Mouse (Mus musculus): ENCODE measurements around the gene Slc30a9. TPM values are rescaled to one million over a fixed set of nuclear protein-coding genes. Genes with fewer than 3 reads are reported as not detected.

Gene Slc30a9
- total RNA-seq, 4 experiments from 2014 or later, result 183 to 204 (median 189) TPM

DNA sequence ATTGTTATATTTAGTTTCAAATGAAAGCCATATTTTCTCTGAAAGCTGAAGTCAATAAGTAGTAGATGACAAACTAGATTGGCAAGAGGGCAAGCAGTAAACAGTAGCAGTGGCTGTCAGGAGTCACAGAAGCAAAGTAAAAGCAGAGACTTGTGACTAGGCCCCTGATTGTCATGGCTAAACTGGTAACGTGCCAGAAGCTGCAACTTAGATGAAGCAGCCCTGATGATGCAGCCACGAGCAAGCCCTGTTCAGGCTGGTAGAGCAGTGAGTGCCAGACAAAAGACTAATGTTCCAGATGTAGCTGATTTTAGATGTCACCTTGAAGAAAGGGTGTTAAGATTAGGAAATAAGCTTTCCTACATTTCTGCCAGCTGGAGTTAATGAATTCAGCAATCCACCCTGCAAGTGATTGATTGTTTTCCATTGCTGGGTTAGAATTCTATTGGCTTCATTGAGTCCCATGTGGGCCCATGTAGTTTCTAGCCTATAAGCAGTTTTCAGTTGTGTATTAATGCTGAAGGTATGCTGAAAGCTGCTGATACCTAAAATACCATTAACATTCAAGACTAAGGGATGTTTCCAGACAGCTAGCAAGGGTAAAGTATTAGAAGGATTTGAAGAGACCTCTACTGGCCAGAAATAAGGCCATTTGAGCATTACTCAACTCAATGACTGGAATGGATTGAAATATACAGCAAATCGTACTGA, 5.2 kb downstream of the Slc30a9 start:
- DNase-seq (ENCODE audit: low spot score in 2 of 2), result no peak

DNA sequence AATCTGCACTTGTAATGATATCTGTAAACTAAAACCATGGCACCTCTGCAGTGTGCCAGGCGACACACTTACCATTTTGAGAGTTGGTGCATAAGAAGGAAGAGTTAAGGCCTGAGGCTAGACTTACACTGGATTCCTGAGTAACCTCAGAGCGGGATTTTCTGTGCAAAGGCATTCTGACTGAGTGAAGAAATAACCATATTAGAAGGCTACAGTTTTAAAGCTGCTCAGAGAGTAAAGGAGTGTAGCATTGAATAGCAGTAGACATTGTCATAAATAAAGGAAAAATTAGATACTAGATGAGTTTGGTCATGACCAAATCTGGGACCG, 5.7 kb downstream of the Slc30a9 start:
- no peak for DNase-seq (ENCODE audit: low spot score in 2 of 2)

DNA sequence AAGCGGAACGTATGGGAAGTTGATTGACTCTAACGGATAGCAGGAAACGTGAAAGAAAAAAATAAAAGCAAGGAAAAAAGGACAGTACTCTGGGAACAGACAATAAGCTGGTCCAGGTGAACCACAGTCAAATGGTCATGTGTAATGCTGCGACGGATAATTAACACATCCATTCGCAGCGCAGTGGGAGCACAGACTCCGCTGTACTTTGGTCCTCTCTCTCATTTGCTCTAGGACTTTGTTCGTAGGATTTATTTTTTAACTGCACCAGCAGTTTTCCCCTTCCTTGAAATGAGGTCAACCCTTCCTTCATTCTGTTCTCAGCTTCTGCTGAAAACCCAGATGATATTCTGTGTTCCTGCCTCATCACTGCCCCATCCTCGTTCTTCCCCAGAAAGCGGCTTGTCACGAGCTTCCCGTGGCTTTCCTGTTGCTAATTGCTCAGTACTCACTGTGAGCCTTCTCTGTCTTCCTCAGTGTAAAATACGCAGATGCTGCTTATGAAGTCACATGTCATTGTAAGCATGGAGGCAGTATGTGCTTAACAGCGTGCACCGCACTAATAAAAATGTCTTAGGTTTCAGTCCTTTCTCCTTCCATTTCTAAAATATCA, 15.0 kb downstream of the Slc30a9 start:
- DNase-seq (ENCODE audit: low spot score in 2 of 2), result no peak

DNA sequence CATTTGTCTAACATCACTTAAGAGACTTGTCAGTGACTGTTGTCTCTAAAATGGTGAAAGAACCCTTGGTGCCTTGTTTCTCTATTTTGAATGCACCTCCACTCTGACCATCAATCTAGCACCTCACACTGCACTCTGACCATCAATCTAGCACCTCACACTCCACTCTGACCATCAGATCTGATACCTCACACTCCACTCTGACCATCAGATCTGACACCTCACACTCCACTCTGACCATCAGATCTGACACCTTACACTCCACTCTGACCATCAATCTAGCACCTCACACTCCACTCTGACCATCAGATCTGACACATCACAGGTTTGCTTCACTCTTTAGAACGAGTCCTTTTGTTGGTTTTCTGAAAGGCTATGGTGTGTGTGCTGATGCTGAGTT, 17.3 kb downstream of the Slc30a9 start:
- no peak for DNase-seq (ENCODE audit: low spot score in 2 of 2)

DNA sequence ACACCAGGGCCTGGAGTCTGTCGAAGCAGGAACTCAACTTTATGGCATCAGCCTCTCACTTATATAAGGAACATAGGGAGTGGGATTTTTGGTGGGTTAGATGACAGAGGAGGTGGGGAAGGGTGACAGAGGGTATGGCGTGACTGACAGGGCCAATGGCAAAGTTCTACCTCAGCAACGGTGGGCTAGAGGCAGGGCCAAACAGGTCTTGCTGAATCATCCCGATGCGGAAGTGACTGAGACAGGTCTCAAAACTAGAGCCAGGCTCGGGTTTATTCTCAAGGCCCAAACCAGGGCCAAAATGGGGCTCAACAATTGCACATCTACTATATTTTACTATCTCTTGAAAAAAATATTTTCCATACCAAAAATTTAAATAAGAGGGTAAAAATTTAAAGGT, 34.1 kb downstream of the Slc30a9 start:
- no peak for DNase-seq (ENCODE audit: low spot score in 2 of 2)

DNA sequence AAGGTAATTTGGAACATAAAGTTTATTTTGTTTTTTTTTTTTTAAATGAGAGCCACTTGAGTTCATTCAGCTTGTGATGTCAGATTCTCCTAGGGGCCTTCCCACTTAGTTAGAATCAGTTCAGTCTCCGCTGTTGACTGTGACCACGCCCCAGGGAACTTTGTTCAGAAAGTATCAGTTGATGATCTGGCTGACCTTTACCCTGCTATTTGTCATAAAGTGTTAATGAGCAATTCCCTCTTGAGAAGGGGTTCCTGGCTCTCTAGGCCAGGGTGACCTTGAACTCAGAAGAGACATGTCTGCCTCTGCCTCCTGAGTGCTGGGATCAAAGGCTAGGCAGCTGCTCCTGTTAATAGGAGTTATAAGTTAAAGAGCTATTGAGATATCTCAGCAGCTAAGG, 40.3 kb downstream of the Slc30a9 start:
- DNase-seq (ENCODE audit: low spot score in 2 of 2), result no peak

DNA sequence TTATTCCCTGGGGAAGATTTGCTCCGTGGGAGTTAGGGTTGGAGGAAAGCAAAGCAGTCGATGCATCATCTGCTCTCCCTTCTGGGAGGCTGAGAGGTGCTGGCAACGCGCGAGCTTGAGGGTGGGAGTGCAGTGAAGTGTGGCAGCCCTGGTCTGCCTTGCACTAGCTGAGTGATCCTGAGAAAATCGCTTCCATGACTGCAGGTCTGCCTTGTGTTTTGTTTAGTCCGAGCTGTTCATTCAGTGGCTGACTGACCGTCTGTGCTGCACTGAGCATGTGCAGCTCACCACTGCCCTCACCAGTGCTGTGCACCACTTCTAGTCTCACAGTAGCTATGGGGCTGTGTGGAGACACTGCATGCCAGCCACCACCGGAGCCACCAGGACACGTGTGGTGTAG, 42.2 kb downstream of the Slc30a9 start:
- DNase-seq (ENCODE audit: low spot score in 2 of 2), result peak; percentile 22 to 70

DNA sequence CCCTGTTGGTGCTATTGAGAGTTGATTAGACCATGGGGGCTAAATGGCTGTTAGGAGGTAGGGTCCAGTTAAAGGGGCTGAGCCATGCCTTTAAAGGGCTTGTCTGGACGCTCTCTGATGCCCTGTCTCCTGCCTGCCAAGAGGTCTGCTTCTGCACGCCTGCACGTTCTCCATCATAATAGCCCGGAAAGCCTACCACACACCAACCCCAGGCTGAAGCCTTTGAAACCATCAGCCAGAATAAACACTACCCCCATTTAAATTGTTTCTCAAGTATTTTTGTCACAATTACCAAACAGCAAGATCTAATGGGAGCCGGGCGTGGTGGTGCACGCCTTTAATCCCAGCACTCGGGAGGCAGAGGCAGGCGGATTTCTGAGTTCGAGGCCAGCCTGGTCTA, 55.6 kb downstream of the Slc30a9 start:
- no peak for DNase-seq (ENCODE audit: low spot score in 2 of 2)

DNA sequence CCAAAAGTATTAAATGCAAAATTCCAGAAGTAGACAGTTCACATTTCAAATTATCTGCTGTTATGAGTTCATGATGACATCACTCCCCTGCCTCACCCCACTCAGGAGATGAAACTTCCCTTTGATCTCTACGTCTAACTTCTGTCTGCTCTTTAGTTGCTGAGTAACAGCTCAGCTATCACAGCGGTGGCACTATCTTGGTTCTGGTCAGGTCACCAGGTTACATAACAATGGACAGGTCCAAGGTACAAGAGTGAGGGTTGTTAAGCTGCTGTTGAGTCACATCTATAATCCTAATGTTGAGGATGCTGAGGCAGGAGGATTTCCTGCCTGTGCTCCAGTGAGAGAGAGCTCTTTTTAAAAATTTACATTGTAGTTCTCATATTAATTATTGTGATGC, 56.2 kb downstream of the Slc30a9 start:
- no peak for DNase-seq (ENCODE audit: low spot score in 2 of 2)

DNA sequence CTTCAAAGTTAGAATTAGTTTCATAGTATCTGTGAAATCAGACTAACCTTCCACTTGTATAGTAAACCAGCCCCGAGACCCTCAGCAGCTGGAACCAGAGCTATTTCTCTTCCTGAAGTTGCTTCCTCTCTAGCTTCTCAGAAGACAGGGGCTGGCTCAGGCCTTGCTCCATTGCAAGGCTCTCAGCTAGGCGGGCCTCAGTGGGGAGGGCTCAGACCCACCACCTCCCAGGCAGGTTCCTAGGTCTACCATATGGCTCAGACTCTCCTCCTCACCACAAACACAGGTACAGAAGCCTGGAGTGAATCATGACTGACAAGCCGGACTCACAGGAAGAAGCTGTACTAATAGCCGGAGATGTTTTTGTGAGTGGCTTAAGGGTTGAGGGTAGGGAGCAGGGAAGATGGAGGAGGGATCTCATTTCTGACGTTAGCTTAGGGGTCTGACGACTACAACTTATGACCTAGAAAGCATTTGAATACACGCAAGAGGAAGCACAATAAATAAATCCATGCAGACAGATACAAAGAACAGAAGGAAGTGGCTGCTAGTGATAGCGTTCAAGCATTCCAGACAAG, 70.4 kb downstream of the Slc30a9 start:
- DNase-seq (ENCODE audit: low spot score in 2 of 2), result no peak

DNA sequence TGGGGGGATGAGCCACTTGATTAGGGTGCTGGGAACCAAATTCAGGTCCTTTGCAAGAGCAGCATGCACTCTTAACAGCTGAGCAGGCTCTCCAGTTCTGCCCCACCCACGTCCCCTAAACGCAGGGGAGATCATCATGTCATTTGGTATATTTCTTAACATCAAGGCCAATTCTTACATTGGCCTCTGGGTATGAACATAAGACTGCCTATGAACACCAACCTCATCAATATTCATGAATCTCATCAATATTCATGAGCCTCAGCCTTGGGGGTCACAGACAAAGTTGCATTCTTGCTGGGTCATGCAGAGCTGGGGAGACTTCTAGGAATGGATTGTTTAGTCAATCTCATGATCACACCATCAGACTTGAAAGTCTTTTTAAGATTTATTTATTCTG, 74.9 kb downstream of the Slc30a9 start:
- DNase-seq (ENCODE audit: low spot score in 2 of 2), result no peak

DNA sequence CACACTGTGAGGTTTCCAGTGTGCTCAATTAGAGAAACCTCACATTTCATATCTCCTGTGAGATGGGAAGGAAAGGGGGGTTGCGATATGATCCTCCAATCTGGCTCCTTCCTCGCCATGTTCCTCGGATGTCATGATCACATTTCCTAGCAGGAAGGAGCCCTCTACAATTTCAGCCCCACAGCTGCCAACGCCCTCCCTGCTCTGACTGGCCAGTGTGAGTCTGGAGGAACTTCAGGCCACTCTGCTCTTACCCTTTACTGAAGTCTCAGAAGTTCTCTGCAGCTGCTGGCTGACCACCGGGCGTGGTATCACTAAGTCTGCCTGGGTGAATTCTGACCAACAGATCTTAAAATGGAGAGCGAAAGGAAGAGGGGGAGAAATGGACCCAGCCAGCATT, 75.8 kb downstream of the Slc30a9 start:
- DNase-seq (ENCODE audit: low spot score in 2 of 2), result no peak

DNA sequence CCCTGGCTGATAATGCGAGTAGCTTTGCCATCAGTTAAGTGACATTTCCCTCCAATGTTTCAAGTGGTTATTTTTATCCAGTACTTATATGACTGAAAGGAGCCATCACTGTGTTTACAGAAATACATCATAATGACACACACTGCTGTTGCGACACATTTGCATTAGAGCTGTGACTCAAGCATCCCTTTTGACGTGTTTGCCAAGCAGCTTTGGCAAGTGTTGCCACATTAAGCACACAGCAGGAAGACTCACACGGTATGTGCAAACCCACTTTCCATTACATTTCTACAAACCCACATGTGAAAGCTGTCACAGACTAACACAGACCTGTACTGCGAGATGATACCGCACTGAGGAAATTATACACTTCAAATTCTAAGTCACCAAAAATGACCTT, 87.2 kb downstream of the Slc30a9 start:
- DNase-seq (ENCODE audit: low spot score in 2 of 2), result no peak

DNA sequence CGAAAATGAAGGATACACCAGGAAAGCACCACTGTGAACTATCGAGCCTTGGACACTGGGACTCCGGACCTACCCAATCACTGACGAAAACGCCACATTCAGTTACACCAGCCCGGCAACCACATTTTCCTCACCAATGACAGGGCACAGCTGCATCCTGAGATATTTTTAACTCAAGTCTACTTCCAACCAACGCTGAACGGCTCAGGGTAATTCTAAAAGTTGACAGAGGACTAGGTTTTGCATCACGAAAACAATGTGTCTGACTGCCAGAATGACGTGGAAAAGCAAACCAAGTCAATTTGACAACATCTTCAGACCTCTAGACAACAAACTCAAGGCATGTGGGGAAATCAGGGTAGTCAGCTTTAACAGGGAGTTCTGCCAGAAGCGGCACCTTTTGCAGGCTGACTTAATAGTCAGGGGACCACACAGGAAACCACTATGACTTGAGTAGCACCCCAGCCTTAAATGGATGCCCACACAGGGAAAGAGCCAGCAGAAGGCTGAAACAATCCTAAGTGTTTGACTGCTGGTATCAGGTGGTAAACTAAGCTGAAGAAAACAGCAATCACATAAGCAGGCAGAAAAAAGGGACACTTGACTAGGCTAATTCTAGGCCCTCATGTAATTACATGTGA, 88.6 kb downstream of the Slc30a9 start:
- DNase-seq (ENCODE audit: low spot score in 2 of 2), result no peak

DNA sequence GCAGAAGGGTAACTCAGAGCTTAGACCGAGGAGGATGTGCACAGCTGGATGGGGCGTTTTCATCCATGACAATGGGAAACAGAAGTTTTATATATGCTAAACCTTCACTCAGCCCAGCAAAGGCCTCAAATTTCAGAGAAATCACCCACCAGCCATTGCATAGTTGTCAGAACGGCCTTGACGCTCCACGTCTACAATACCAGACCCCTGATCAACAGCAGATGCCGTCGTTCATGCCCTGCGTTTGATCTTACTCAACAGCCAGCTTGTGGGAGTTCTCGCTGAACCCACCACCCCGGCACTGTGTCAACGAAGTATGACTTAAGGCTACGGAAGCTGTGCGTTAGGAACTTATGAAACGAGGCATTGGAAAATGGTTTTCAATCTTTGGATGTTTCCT, 90.4 kb downstream of the Slc30a9 start:
- no peak for DNase-seq (ENCODE audit: low spot score in 2 of 2)

DNA sequence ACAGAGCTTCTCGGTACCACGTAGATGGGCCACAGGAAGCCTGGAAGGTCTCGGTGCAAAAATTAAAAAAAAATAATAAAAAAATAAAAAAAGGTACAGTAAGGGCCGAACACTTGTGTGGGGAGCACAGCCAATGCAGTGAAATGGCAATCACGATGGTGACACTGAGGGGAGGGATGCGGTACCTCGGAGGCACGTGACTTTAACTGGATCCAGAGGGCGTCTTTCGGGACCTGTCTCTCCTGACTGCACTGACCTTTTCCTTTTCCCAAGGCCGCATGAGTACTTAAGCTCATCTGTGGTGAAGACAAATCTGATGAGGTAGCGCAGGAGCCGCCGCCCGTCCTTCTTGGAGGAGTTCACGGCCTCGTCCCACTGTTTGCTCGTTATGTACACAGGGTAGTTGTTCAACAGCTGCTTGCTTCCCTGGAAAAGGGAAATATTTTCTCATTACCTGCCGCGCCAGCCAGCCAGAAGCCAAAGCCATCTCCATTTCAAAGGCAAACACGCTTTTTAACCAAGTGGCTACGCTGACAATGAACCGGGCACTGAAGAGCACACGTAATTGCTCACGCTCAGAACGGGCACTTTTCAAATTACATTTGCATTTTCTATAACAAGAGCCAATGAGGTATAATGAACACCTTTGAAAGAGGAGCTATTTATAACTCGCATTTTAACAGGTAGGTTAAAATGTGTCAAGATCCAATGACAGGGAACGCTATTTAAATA, 93.3 kb downstream of the Slc30a9 start:
- no peak for DNase-seq (ENCODE audit: low spot score in 2 of 2)

DNA sequence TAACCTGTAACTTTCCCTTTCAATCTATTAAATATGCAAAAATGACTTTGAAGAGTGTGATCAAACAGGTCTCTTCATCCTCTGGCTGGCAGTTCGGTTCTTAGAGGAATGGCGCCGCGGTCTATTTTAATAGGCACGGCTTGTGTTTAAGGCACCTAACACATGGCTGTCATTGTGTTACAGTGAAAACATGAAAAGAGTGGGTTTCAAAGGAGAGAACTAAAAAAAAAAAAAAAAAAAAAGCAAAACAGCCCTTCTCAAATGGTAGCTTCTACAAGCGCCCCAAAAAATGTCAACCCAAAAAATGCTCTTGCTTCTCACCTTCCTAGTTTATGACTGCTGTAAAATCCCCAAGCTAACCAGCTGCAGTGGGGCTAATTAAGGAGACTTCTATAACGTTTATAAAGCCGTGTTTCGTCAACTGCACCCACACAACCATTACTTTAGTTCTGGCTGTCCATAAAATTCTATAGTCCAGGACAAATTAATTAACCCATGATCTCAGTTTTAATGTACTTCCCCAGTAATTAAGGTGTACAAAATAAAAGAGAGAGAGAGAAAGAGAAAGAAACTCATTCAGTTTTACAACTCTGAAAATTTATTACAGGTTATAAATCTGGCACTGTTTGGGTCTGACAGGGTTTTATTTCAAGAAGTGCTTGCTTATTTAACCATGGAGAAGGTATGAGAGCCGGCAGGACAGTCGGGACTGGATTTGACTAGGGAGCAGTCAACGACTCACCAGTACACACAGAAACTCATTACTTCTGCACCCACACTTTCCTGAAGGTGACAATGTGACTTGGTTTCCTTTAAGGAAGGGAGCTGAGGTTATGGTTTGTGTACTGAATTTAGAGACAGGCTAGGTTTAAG, 94.1 kb downstream of the Slc30a9 start:
- no peak for DNase-seq (ENCODE audit: low spot score in 2 of 2)

DNA sequence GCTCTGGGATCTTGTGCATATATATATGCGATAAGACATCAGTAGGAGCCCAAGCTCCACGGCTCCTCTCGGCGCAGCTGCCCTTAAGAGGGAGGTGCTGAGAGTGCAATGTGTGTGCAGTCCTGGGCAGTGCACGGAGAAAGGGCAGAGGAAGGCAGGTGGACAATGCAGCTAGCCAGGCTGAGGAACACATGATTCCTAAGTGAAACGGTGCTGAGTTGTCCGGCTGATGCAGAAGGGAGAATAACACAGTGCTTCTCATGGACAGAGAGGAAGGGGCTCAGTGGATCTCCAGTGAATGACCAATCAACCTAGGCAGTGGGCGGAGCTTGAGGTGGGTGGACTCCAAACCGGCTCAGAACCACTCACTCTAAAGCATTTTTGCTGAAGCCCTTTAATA, 94.9 kb downstream of the Slc30a9 start:
- no peak for DNase-seq (ENCODE audit: low spot score in 2 of 2)

DNA sequence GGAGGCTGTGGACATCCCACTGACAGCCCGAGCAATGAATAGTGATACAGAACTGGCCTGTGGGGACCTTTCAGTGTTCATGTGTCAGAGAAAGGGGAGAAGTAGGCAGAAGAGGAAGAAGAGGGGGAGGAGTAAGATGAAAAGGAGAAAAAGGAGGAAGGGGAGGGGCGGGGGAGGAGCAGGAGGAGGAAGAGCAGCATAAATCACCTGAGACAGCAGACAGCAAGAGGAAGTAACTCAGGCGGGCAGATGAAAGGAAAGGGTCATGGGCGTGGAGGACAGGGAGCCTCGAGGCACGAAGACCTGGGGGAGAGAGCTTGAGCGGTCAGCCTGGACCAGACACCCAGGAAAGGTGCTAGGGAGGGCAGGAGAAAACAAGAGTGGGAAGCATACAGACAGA, 97.6 kb downstream of the Slc30a9 start:
- no peak for DNase-seq (ENCODE audit: low spot score in 2 of 2)

DNA sequence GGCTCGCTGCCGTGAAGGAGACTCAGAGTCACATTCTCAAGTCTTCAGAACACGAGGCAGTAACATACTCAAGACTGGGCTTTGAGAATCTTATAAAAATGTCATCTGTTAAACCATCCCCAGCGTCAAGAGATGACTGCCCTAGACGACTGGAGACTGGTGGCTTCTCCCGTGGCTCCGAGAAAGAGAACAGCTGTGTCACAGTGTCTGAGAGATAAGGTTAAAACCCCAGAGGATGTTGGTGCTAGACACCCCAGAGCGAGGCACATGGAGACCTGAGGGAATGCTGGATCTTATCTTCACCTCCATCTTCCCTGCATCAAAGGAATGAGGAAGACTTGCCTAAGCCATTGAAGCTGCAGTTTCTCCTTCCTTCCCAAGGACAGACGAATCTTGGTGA, 98.2 kb downstream of the Slc30a9 start:
- no peak for DNase-seq (ENCODE audit: low spot score in 2 of 2)

All from left cerebral cortex, adult 8-10 months (tissue).